Mouse (Mus musculus) cerebellum, adult (tissue): Measurements from ENCODE around the gene Bend3.
"Not testable (repeated sequence)": the region's sequence is repeated elsewhere in the genome, so short reads cannot be mapped to it uniquely, and the experiment has no call there.

Source experiments
- ATAC-seq: cut with Nextera tagmentation; 2 replicates; pipeline ENCODE4 v1.9.2; 2017; ENCODE audit warnings: mild to moderate bottlenecking, moderate library complexity, mixed read lengths; ENCODE audit not compliant: insufficient number of reproducible peaks, low FRiP score, low TSS enrichment

Bend3 gene

DNA sequence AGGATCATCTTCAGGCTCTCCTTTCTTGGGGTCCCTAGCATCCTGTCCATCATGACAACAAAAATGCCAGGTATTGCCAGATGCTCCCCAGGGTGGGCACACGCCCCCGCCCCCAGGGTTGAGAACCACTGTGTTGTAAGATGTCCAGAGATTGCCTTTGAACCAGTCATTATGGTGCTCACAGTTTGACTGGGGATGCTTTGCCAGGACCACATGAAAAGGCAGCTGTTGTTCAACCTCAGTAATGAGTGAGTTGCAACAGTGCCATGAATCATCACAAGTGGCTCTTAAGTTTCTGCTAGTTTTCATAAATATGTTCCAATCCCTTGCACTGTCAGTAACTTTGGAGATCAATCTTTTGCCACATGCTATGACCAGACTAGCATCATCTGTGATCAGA lies 41.3 kb downstream of the Bend3 start:
- ATAC-seq, result no peak

DNA sequence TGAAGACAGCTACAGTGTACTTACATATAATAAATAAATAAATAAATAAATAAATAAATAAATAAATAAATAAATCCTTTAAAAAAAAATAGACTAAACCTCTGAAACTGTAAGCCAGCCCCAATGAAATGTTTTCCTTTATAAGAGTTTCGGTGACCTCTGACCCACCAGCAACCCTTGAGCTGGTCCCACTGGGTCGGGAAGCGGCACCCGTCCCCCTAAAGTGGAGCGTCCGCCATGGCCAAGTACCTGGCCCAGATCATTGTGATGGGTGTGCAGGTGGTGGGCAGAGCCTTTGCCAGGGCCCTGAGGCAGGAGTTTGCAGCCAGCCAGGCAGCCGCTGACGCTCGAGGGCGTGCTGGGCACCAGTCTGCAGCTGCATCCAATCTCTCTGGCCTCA lies 45.3 kb downstream of the Bend3 start, which contains the start of gene Gm9803:
Gene Gm9803 (plus strand): TSS at position 154 of the 400 bp plus-strand sequence.
- not testable (repeated sequence) for ATAC-seq

DNA sequence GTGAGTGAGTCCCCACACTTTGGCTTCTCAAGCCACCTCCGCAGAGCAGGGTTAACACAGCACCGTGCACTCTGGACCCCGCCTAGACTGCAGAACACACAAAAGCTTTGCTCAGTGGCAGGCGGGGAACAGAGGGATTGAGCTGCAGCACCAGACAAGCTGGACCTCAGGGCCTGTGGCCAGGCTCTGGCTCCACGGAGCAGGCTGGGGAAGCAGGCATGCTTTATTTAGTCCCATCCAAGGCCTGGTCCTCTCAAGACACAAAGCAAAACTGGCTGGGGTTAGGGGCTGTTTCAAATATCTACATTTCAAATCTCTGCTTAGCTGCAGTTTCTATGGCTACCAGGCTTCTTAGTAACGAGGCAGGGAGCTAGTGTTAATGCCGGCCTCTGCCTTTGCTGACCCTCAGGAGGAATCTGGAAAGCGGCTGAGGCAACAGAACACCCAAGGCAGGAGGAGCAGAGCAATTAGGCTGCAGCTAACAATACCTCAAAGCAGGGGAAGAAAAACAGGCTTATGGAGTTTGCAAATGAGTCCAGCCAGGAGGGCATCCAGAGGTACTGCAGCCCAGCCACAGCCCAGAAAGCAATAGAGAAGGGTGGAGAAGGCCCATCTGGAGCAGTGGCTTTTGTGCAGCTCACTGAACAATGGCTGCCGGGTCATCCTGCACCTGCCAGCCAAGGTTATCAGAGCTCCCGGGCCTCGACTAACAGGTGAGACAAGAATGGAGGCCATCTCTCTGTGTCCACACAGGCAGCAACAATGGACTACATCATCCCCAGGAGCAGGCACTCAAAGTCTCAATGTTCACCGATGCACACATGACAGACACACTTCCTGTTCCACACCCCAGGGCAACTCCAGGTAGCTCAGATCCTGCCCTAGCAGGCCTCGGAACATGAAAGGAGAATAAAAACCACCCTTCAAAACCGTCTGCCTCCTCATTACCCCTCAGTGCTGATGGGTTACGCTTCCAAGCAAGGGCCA lies 48.9 kb downstream of the Bend3 start:
- no peak for ATAC-seq

DNA sequence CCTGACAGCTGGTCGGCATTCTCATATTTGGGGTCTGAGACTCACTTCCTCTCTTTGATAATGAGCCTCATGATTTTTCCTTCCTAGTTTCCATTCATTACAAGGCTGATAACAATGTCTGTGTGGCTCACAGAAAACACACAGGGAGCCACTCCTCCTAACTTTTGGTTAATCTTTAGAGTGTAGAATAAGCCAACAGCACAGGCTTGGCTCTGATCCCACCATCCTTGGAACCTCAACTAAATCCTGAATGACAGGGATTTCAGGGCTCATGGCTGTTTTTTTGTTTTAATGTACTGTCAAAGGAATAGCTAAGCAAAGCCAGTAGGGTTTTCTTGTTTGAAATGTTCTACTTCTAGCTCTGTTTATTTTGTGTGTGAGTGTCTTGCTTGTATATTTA lies 55.8 kb downstream of the Bend3 start:
- ATAC-seq, result no peak

DNA sequence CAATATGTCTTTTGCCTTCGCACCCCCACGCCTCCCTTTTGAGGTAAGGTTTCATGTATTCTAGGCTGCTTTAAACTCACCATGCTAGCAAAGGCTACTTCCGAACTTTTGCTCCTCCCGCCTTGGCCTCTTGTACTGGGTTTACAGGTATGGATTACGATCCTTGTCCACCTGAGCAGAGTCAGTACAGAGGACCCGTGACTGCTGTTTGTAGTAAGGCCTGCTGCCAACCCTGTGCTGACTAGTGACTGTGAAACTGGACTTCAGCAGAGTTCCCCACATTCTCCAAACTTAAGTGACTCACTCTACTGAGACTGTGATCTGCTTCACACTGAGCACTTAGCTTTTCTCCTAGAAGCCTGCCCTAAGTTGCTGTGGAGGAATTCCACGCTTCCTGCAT lies 59.0 kb downstream of the Bend3 start:
- ATAC-seq, result no peak

DNA sequence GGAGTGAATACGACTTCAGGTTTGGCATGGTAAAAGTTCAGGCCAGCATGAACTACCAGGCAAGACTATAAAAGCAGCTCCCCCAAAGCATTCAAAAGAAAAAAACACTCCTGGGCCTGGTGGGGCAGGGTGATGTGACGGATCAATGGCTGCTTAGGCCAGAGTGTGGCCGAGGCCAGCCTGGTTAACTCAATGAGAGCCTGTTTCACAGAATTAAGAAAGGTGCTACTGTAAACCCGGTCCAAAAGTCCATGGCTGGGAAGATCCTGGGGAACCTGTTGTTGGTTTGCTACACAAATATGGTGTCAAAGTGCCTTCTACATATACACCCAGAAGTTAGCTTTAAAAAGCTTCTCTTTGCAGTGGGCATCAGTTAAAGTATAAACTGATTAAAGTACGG lies 60.2 kb downstream of the Bend3 start:
- ATAC-seq, result no peak

DNA sequence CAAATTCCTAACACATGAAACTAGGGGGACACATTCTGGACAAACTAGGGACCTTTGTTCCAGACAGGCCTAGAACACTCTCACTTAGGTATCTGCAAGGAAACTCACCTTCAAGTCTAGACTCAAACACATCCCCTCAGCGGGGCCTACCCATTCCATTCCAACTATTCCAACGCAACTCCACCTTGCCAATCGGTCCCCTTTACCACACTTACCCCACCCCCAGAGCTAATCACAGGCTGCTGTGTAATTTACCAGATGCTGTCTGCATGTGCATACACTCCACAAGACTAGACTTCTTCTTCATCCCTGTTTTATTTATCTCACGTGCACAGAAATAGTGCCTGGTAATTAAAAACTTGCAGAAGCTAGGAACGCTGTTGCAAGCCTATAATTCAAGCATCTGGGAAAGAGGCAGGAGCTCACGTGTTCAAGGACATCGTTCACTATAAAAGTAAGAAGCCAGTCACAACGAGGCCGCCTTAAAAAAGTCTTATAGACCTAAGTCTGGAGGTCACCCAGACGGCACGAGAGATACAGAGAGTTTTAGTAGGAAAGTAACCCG lies 61.2 kb downstream of the Bend3 start:
- no peak for ATAC-seq

DNA sequence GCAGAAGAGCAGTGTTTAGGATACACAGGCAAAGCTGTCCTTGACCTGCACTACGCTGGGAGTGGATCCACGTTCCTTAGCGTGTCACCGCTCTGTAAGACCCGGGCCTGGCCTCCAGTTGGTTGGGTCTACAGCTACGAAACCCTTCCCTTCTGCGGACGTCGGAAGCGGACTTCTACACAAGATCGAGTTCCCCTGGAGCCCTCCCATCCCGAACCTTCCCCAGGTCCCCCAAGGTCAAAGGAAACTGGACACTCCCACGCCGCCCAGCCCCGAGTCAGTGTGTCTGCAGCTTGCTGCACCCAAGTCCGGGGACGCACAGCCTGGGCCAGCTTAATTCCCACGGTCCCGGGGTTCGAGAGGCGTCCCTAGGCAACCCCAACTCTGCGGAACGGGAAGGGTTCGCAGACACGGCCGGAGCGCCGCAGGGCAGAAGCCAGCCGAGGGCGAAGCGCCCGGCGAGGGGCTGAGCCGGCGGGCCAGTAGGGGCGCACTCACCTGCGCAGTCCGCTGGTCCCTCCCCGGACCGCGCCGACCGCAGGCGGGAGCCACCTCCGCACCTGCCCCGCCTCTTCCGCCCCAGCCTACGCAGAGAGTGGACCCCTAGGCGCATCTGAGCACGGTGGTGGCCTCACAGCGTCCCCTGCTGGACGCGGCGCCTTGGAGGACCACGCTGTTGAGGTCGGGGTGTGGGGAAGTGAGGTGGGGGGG lies 62.0 kb downstream of the Bend3 start, which contains the start of gene 1700021F05Rik:
Gene 1700021F05Rik (minus strand): TSS at position 553 of the 711 bp plus-strand sequence.
- peak; percentile 98 for ATAC-seq

DNA sequence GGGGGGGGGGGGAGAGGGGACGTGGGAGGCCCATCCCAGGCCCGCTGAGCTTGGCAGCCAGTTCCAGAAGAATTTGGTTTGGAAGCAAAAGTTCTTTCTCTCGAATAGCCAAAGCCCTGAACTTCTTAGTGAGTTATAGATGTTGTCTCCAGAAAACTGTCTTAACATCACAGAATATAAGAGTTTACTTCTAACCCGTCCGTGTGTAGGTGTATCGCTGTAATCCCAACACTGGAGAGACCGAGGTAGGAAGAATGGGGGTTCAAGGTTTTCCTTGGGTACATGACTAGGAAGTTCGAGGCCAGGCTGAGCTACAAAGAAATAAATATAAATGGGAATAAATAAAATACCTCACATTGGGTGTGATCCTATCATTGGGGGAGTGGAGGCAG lies 62.5 kb downstream of the Bend3 start:
- ATAC-seq, result no peak

DNA sequence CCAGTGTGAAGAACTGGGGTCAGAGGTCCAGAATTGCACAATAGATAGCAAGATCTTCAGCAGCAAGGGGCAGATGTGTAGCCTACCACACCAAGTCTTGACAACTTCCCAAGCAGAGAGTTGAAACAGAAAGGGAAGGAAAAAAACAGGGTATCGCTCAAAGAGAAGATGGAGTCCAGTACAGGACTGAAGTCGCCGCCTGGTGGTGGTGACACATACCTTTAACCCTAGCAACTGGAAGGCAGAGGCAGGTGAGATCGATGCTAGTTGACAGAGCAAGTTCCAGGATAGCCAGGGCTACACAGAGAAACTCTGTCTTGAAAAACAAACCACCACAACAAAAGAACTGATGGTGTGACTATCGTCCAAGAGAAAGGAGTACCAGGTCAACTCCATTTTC lies 70.8 kb downstream of the Bend3 start:
- no peak for ATAC-seq

DNA sequence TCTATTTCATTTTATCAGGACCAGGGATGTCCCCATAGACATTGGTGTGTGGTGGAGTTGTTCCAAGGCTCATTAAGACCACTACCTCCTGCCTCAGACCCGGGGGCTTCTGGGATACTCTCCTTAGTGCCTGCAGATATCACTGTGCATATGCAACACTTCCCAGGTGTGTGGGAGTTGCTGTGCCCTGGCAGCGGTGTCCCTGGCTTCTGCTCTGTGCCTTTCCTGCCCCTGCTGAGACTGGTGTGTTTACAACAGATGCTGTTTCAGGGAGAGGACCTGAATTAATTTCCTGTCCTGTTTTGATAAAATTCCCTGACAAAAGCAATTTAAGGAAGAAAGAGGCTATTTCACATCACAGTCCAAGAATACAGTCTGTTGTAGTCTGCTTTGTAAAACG lies 72.3 kb downstream of the Bend3 start:
- ATAC-seq, result no peak

DNA sequence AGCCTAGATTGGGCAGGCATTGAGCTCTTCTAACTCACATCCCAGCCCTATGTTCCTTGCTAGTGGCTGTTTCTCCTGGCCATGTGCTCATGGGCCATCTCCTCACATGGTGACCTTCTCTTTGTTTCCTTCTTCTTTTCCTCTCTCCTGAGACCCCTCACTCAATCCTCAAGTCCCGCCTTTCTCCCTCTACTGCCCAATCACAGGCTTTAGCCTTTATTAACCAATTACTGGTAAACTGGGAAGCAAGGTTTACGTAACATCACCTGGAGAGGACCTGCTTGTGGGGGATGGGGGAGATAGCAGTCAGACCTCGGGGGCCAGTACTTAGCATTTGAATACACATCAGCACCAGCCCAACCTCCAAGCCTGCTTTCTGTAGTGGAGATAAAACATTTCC lies 72.8 kb downstream of the Bend3 start:
- ATAC-seq, result no peak

DNA sequence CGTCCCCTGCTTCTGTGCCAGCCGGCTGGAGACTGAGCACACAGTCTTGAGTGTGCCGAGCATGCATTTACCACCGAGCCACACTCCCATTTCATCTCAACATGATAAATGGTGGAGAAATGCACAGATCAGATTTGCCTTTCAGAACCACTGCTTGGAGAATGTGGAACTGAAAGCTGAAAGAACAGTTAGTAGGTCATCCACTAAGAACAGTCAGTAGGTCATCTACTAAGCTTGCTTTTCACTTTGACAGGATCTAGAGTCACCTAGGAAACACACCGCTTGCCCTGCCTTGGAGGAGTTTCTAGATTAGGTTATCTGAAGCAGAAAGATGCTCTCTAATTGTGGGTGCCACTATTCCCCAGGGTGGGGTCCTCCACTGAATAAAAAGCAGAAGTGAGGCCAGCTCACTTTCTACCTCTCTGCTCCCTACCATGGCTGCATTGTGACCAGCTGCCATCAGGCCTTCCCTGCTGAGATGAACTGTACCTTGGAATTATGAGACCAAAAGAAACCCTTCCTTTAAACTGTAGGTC lies 79.1 kb downstream of the Bend3 start:
- ATAC-seq, result no peak

DNA sequence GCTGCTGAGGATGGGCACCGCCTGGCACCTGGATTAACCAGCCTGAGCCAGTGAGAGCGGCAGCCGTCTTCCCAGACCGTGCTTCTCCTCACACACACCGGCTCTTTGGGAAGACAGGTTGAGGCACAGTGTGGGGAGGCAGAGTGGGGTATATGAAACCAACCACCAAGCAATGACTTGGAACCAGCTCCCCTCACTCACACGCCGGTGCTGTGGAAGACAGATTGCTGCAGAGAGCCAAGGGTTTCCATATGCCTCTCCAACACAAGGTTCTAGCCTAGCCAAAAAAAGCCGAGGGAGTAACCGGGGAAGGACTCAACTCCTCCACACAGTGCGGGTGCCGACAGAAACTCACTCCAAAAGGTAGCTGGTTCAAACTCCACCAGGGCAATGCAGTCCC lies 80.7 kb downstream of the Bend3 start:
- ATAC-seq, result no peak

DNA sequence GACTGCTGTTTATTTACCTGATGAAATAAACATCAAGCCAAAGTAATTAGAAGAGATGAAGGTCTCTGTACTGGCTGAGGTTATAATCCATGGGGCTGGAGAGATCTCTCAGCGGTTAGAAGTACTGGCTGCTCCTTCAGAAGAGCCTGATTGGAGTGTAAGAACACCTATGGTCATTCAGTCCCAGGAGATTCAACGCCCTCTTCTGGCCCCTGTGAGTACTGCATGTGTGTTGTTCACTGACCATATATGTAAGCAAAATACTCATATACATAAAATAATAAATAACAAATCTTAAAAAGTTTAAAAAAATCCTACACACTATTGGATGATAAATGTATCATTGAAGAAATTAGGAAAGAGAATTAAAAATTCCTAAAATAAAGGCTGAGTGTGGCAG lies 82.1 kb downstream of the Bend3 start:
- no peak for ATAC-seq

DNA sequence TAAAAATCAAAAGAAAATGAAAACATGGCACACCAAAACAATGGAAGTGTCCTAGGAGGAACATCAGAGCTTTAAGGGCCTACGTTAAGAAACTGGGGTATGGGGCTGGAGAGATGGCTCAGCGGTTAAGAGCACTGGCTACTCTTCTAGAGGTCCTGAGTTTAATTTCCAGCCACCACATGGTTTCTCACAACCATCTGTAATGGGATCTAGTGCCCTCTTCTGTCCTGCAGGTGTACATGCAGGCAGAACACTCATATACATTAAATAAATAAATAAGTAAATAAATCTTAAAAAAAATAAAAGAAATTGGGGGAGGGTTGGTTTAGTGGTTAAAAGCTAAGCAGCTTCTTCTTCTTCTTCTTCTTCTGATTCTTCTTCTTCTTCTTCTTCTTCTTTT lies 82.7 kb downstream of the Bend3 start:
- no peak for ATAC-seq
